Mouse (Mus musculus) small intestine, adult 2 months (tissue): ENCODE data around the gene Ddx55. TPM values are rescaled to one million over a fixed set of nuclear protein-coding genes. Genes with fewer than 3 reads are reported as not detected.
"Not testable (repeated sequence)": the region's sequence is repeated elsewhere in the genome, so short reads cannot be mapped to it uniquely, and the experiment has no call there.

ENCODE experiments used
- H3K27ac ChIP-seq: fragments of 200-500 bp; 2 replicates; pipeline ENCODE4 v1.5.1; 2012; ENCODE audit warnings: low read depth, low read length, control low read depth, inconsistent platforms; ENCODE audit not compliant: insufficient read depth
- H3K27me3 ChIP-seq: fragments of 200-500 bp; 2 replicates; pipeline ENCODE4 v1.6.1; 2012; ENCODE audit warnings: mild to moderate bottlenecking, moderate library complexity, low read length, inconsistent platforms; ENCODE audit not compliant: control insufficient read depth, insufficient read depth
- H3K36me3 ChIP-seq: fragments of 200-500 bp; 2 replicates; pipeline ENCODE4 v1.6.1; 2012; ENCODE audit warnings: mild to moderate bottlenecking, low read length, control low read depth, inconsistent platforms; ENCODE audit not compliant: control insufficient read depth, insufficient read depth
- H3K4me1 ChIP-seq: fragments of 200-500 bp; 2 replicates; pipeline ENCODE4 v1.6.1; 2012; ENCODE audit warnings: low read length, inconsistent platforms, mixed read lengths; ENCODE audit not compliant: control insufficient read depth, insufficient read depth, insufficient read length
- H3K4me3 ChIP-seq: fragments of 200-500 bp; 2 replicates; pipeline ENCODE4 v1.5.1; 2012; ENCODE audit warnings: low read depth, mild to moderate bottlenecking, control low read depth, inconsistent platforms, low read length, moderate library complexity
- CTCF ChIP-seq: fragments of 200-500 bp; IDR thresholded peaks from 2 replicates; pipeline ENCODE4 v1.5.1; 2012; ENCODE audit warnings: low read depth, mild to moderate bottlenecking, control low read depth, inconsistent platforms, low read length, moderate library complexity, mixed read lengths; ENCODE audit not compliant: insufficient replicate concordance, insufficient read length; ENCODE audit errors: extremely low read depth
- POLR2A ChIP-seq: fragments of 200-500 bp; IDR thresholded peaks from 2 replicates; pipeline ENCODE4 v1.6.1; 2012; ENCODE audit warnings: low read depth, mild to moderate bottlenecking, control low read depth, inconsistent platforms, low read length, moderate library complexity
- WGBS: fragments of 180-500 bp; shearing (Covaris S2); methylation state at CpG from one replicate; pipeline ENCODE4 v1.1.7; 2018; 5-methylcytosine and 5-hydroxymethylcytosine counted together
- polyA plus RNA-seq: library from polyadenylated mRNA; depleted of rRNA; stranded (reverse); fragments of >200 nt; gene quantifications from 2 replicates; pipeline ENCODE4 v1.2.3, GENCODE M21; 2012

The Ddx55 gene
- polyA plus RNA-seq, 1 experiment: 12.1 TPM

DNA sequence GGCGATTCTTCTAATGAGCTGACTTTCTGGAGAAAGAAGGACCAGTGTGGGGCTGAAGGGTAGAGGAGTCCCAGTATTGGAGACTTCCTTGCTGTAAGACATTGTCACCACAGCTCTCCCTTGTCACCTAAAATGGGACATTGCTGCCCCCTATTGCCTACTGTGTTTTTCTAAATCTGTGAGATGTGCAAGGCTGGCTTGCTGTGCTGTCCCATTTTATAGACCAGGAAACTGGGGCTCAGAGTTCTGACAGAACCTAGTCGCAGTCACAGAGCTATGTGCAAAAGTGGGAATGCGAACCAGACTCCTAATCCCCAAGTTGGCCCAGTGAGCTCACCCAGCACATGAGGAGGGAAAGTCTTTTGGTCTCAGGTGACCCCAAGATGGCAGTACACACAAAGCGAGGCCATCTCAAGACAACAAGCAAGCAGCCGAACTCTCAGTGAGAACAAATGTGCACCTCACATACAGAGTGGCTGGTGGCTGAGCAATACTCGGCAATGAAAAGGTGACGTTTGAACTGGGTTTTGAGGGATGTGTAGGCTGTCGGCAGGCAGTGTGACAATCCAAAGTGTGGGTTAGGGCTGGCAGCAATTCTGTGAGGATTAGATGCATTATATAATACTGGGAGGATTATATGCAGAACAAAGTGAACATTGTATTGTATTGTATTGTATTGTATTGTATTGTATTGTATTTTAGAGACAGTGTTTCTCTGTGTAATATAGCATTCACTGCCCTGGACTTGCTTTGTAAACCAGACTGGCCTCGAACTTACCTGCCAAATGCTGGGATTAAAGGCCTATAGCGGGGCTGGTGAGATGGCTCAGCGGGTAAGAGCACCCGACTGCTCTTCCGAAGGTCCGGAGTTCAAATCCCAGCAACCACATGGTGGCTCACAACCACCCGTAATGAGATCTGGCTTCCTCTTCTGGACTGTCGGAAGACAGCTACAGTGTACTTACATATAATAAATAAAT, 13.6 kb upstream of the Ddx55 start:
- no peak overlapping the region for H3K27ac ChIP-seq
- H3K4me1 ChIP-seq: peaks cover 5% of the 10 kb centered on the region
- H3K4me3 ChIP-seq: no peak overlapping the region
- TF ChIP-seq POLR2A (no peak), CTCF (no peak)
- WGBS: 77% methylated on average over 16 of the region's 16 CpGs
- no peaks in the 10 kb centered on the region for H3K27me3 ChIP-seq
- H3K36me3 ChIP-seq: peaks cover 13% of the 10 kb centered on the region

DNA sequence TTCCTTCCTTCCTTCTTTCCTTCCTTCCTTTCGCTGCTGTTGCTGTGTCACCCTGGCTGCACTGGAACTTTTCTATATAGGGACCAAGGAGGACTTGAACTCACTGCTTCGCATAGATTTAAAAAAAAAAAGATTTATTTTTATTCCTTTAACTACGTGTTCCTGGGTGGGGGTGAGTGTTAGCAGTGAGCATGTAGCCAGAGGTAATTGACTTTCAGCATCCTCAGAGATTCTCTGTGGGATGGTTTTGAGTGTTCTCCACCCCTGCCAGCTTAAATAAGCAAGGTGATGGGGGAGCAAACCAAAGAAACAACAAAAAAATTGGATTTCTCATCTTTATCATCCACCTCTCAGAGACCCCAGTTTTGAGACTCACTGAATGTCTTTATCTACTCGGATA, 12.8 kb upstream of the Ddx55 start:
- peaks cover 6% of the 10 kb centered on the region for H3K4me1 ChIP-seq
- WGBS: 75% methylated on average over 4 of the region's 4 CpGs
- H3K27me3 ChIP-seq: no peaks in the 10 kb centered on the region
- H3K4me3 ChIP-seq: no peak overlapping the region
- TF ChIP-seq POLR2A (no peak), CTCF (no peak)
- H3K27ac ChIP-seq: no peak overlapping the region
- peaks cover 18% of the 10 kb centered on the region for H3K36me3 ChIP-seq

DNA sequence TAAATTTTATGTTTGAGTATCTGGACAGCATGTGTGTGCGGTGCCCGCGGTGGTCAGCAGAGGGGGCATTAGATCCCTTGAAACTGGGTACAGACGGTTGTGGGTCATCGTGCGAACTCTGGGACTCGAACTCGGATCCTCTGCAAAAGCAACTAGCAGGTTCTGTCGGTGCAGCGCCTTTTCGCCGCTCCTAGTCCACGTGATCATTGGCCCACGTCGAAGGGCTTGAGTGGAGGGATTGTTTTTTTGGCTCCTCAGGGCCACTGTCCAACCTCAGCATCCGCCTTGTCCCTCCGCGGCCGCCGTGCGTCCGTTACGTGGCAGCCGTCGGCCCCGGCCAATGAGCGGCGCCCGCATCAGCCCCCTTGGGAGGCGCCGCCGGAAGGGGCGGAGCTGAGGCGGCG, 12.3 kb upstream of the Ddx55 start, which contains the start of gene Tmed2:
TSS of gene Tmed2 (plus strand) at position 313 of the 404 bp plus-strand sequence.
- TF ChIP-seq CTCF (peak; percentile 34; the same call in 1 of the 2 replicates), POLR2A (no peak)
- WGBS: under 1% methylated on average over 35 of the region's 35 CpGs
- Histone ChIP-seq H3K36me3 (peaks cover 22% of the 10 kb centered on the region), H3K27me3 (no peaks in the 10 kb centered on the region), H3K4me3 (peak within 1 kb of the TSS; percentile 94), H3K27ac (peak within 1 kb of the TSS; percentile 73), H3K4me1 (peaks cover 6% of the 10 kb centered on the region)

DNA sequence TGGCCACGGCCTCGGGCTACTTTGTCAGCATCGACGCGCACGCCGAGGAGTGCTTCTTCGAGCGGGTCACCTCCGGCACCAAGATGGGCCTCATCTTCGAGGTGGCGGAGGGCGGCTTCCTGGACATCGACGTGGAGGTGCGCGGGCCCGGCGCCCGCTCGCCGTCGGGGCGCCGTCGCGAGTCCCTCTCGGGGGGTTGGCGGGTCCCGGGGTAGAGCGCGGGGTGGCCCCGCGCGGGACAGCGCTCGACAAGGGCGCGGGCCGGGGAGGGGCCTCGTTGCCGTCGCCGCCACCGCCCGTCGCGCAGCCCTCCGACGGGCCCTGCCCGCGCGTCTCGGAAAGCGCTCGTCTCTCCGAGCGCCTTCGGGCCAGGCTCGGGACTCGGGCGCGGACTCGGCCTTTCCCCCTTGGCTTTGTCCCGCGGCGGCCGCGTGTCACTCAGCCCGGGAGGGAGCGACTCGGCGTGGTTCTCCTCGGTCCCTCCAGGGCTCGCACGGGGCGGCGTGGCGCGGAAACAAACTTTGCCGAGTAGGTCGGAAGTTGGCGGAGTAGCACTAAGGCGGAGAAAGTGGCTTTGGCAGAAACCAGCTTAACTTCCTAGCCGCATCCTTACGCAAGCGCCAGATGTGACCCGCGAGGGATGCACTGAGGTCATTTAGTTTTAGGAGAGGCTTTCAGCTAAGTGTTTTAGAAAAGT, 11.6 kb upstream of the Ddx55 start:
- Histone ChIP-seq H3K4me1 (peaks cover 6% of the 10 kb centered on the region), H3K27ac (peak overlapping the region; percentile 73), H3K4me3 (peak overlapping the region; percentile 94), H3K36me3 (peaks cover 24% of the 10 kb centered on the region), H3K27me3 (no peaks in the 10 kb centered on the region)
- under 1% methylated on average over 84 of the region's 89 CpGs for WGBS
- TF ChIP-seq POLR2A: 0 out of 2 replicates have a peak, but pooled peaks have one; percentile 3
- TF ChIP-seq CTCF: no peak

DNA sequence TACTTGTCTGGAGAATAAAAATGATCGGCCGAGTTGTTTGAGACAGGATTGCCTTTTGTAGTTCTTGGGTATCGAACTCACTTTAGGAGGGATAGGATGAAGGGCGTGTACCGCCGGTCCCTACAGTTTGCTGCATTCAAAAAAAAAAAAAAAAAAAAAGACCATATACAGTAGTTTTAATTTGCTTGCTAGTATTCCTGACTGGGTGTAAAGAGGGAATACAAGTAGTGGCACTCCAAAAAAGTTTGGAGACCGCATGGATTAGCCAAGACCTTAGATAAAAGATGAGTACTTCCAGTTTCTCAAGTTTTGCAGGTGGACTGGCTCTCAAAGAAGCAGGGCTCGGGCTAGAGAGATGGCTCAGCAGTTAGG, 11.1 kb upstream of the Ddx55 start:
- H3K4me1 ChIP-seq: peaks cover 6% of the 10 kb centered on the region
- TF ChIP-seq POLR2A: no peak
- TF ChIP-seq CTCF: no peak
- H3K4me3 ChIP-seq: peak overlapping the region; percentile 94
- peak overlapping the region; percentile 73 for H3K27ac ChIP-seq
- WGBS: 4% methylated on average over 8 of the region's 8 CpGs
- H3K27me3 ChIP-seq: no peaks in the 10 kb centered on the region
- peaks cover 29% of the 10 kb centered on the region for H3K36me3 ChIP-seq

DNA sequence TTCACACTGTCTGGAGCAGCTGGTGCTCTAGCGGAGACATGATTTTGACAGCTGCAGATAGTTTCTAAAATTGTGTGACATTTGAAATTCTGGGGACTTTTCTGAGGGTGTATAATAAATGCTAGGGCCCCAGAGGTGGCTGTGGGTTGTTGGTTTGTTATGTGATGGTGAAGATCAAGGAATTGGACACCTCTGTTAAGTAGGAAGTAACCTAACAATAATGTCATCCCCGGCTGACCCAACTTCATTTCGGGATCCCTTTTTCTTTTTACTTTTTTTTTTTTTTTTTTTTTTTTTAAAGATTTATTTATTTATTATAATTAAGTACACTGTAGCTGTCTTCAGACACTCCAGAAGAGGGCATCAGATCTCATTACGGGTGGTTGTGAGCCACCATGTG, 1.9 kb upstream of the Ddx55 start:
- H3K4me3 ChIP-seq, H3K27me3 ChIP-seq, H3K4me1 ChIP-seq, H3K27ac ChIP-seq: not testable (repeated sequence)
- H3K36me3 ChIP-seq: peaks cover 35% of the 10 kb centered on the region
- WGBS: 71% methylated on average over 4 of the region's 4 CpGs

DNA sequence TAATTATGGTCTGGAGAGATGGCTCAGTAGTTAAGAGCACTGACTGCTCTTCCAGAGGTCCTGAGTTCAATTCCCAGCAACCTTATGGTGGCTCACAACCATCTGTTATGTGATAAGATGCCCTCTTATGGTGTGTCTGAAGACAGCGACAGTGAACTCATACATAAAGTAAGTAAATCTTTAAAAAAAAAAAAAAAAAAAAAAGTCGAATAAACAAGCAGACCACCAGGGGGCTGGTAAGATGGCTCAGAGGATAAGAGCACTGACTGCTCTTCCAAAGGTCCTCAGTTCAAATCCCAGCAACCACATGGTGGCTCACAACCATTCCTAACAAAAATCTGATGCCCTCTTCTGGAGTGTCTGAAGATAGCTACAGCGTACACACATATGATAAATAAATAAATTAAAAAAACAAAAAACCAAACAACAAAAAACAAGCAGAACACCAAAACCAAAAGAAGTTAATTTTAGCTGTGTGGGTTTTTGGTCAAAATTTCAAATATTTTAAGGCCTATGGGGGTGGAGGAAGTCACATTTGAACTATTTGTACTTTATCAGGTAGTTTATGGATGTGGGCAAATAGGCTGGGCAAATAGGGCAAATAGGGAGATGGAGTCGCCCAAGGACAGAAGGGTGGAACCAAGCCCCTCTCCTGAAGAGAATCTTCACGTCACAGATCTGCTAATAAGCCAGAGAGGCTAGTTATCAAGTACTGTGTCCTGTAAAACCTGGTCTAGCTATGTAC, 1.1 kb upstream of the Ddx55 start:
- not testable (repeated sequence) for H3K4me1 ChIP-seq, H3K4me3 ChIP-seq, H3K27me3 ChIP-seq
- WGBS: 28% methylated on average over 5 of the region's 5 CpGs
- Histone ChIP-seq H3K27ac (peak overlapping the region; percentile 86; the same call in 1 of the 2 replicates), H3K36me3 (peaks cover 32% of the 10 kb centered on the region)
